Mouse (Mus musculus): ENCODE measurements around the gene Tma16. TPM values are rescaled to one million over a fixed set of nuclear protein-coding genes. Genes with fewer than 3 reads are reported as not detected.

Gene Tma16
- polyA plus RNA-seq (2015; fragmentation: Nextera tagmentation; extraction: Ambion mirVana): 6.2 and 7.1 TPM in 2 replicates

GRCm38 (mm10) chr8:66486084-66486763 is at the start of gene Tma16:
Tma16 (minus strand) TSS chr8:66486530.
- peak; percentile 83 for DNase-seq (ENCODE audit: low spot score)
- TF ChIP-seq CTCF (IDR thresholded peaks at IDR 0.05; ENCODE audit: low read depth): no peak
- TF ChIP-seq EP300 (optimal IDR thresholded peaks at IDR 0.05): no peak
- Histone ChIP-seq H3K27me3 (ENCODE audit: control insufficient read depth, insufficient read depth, low read length) (no peaks in the 10 kb centered on the region), H3K36me3 (ENCODE audit: control insufficient read depth, insufficient read depth, low read length) (peaks cover 4% of the 10 kb centered on the region; the same call in 1 of the 2 replicates), H3K9ac (ENCODE audit: low read length) (peak within 1 kb of the TSS; percentile 86), H3K4me1 (replicated peaks; ENCODE audit: control insufficient read depth, insufficient read depth) (no peaks in the 10 kb centered on the region), H3K4me3 (ENCODE audit: low read depth, low read length) (peak within 1 kb of the TSS; percentile 94), H3K4me2 (replicated peaks; ENCODE audit: low read depth) (peak within 1 kb of the TSS; percentile 86), H3K9me3 (ENCODE audit: control insufficient read depth, low read length) (no peaks in the 10 kb centered on the region), H3K27ac (replicated peaks) (no peak within 1 kb of the TSS)
- ATAC-seq (ENCODE audit: low FRiP score, low TSS enrichment): peak; percentile 96
- WGBS: 1% methylated on average over 44 of the region's 45 CpGs

DNA sequence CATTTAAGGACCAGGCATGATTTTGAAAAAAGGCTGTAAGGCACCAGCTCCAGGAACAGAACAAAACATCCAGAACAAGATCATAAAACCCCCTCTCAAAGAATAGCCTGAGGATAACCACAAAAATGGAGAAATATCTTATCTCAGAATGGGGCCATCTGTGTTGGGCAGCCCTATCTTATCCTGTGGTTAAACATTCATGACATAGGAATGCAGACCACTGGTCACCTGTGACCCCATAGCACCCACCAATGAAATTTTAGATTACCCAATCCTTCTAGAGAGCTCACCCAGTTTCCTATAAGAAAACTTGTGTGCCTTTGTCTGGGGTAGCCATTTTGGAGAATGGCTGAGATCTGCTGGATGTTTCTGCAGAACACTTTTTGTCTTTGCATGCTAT is 34.2 kb upstream of the Tma16 start:
- no peak for DNase-seq (ENCODE audit: low spot score)
- no peaks in the 10 kb centered on the region for H3K4me1 ChIP-seq (replicated peaks; ENCODE audit: control insufficient read depth, insufficient read depth)
- no peak overlapping the region for H3K4me2 ChIP-seq (replicated peaks; ENCODE audit: low read depth)
- no peak overlapping the region for H3K4me3 ChIP-seq (ENCODE audit: low read depth, low read length)
- no peaks in the 10 kb centered on the region for H3K9me3 ChIP-seq (ENCODE audit: control insufficient read depth, low read length)
- no peak overlapping the region for H3K27ac ChIP-seq (replicated peaks)
- H3K9ac ChIP-seq (ENCODE audit: low read length): no peak overlapping the region
- TF ChIP-seq EP300 (optimal IDR thresholded peaks at IDR 0.05) (no peak), CTCF (IDR thresholded peaks at IDR 0.05; ENCODE audit: low read depth) (no peak)
- H3K27me3 ChIP-seq (ENCODE audit: control insufficient read depth, insufficient read depth, low read length): no peaks in the 10 kb centered on the region
- no peak for ATAC-seq (ENCODE audit: low FRiP score, low TSS enrichment)
- no peaks in the 10 kb centered on the region for H3K36me3 ChIP-seq (ENCODE audit: control insufficient read depth, insufficient read depth, low read length)

DNA sequence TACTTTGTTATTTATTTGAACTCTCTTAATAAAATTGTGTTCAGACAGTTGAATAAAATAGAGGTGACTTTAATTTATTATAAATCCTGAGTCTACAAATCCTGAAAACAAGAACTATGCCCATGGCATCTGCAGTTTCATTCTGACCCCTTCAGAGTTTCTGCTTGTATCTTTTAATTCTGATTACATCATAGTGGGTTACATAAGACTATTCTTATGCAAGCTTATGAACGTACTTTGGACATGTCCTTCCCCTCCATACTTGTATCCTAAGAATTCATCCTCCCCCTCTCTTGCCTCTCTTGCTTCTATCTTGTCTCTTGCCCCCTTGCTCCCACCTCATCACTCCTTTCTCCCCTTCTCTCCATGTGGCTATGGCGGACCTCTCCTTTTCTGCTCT is 32.8 kb upstream of the Tma16 start:
- DNase-seq (ENCODE audit: low spot score): no peak
- no peak for TF ChIP-seq CTCF (IDR thresholded peaks at IDR 0.05; ENCODE audit: low read depth)
- no peak for TF ChIP-seq EP300 (optimal IDR thresholded peaks at IDR 0.05)
- H3K27me3 ChIP-seq (ENCODE audit: control insufficient read depth, insufficient read depth, low read length): no peaks in the 10 kb centered on the region
- 79% methylated on average over 2 of the region's 2 CpGs for WGBS
- H3K36me3 ChIP-seq (ENCODE audit: control insufficient read depth, insufficient read depth, low read length): no peaks in the 10 kb centered on the region
- H3K27ac ChIP-seq (replicated peaks): no peak overlapping the region
- no peak overlapping the region for H3K4me3 ChIP-seq (ENCODE audit: low read depth, low read length)
- H3K4me2 ChIP-seq (replicated peaks; ENCODE audit: low read depth): no peak overlapping the region
- no peaks in the 10 kb centered on the region for H3K9me3 ChIP-seq (ENCODE audit: control insufficient read depth, low read length)
- ATAC-seq (ENCODE audit: low FRiP score, low TSS enrichment): no peak
- no peak overlapping the region for H3K9ac ChIP-seq (ENCODE audit: low read length)
- H3K4me1 ChIP-seq (replicated peaks; ENCODE audit: control insufficient read depth, insufficient read depth): no peaks in the 10 kb centered on the region

DNA sequence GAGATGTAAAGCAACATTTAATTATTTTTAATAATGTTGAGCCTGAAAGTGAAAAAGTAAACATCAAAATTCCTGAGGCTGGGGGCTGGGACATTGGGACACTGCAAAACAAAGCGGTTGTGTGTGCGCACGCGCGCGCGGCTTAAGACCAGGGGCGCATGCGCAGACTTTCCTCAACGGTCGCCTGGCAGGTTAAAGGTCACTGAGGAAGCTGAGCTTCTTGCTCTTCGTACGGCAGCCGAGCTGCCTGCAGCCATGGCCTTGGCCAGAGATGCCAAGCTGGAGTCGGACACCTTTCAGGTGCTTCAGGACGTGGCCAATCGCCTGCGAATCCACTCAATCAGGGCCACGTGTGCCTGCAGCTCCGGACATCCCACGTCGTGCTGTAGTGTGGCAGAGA is 25.2 kb upstream of the Tma16 start, which contains the start of gene Tktl2:
Gene Tktl2, plus strand, starts transcription at position 220 of the 400 bp plus-strand sequence.
- Histone ChIP-seq H3K4me1 (replicated peaks; ENCODE audit: control insufficient read depth, insufficient read depth) (no peaks in the 10 kb centered on the region), H3K27ac (replicated peaks) (no peak within 1 kb of the TSS), H3K27me3 (ENCODE audit: control insufficient read depth, insufficient read depth, low read length) (no peaks in the 10 kb centered on the region), H3K4me3 (ENCODE audit: low read depth, low read length) (no peak within 1 kb of the TSS), H3K9ac (ENCODE audit: low read length) (no peak within 1 kb of the TSS), H3K9me3 (ENCODE audit: control insufficient read depth, low read length) (no peaks in the 10 kb centered on the region), H3K36me3 (ENCODE audit: control insufficient read depth, insufficient read depth, low read length) (no peaks in the 10 kb centered on the region), H3K4me2 (replicated peaks; ENCODE audit: low read depth) (no peak within 1 kb of the TSS)
- 95% methylated on average over 22 of the region's 22 CpGs for WGBS
- DNase-seq (ENCODE audit: low spot score) (no peak), ATAC-seq (ENCODE audit: low FRiP score, low TSS enrichment) (no peak)
- no peak for TF ChIP-seq EP300 (optimal IDR thresholded peaks at IDR 0.05)
- no peak for TF ChIP-seq CTCF (IDR thresholded peaks at IDR 0.05; ENCODE audit: low read depth)

GRCm38 (mm10) chr8:66503381-66503780 is 17.1 kb upstream of the Tma16 start:
- Histone ChIP-seq H3K9ac (ENCODE audit: low read length) (no peak overlapping the region), H3K4me2 (replicated peaks; ENCODE audit: low read depth) (no peak overlapping the region), H3K27me3 (ENCODE audit: control insufficient read depth, insufficient read depth, low read length) (no peaks in the 10 kb centered on the region), H3K4me3 (ENCODE audit: low read depth, low read length) (no peak overlapping the region), H3K4me1 (replicated peaks; ENCODE audit: control insufficient read depth, insufficient read depth) (no peaks in the 10 kb centered on the region), H3K36me3 (ENCODE audit: control insufficient read depth, insufficient read depth, low read length) (no peaks in the 10 kb centered on the region), H3K27ac (replicated peaks) (no peak overlapping the region), H3K9me3 (ENCODE audit: control insufficient read depth, low read length) (no peaks in the 10 kb centered on the region)
- ATAC-seq (ENCODE audit: low FRiP score, low TSS enrichment) (no peak), DNase-seq (ENCODE audit: low spot score) (no peak)
- WGBS: 71% methylated on average over 2 of the region's 2 CpGs
- no peak for TF ChIP-seq CTCF (IDR thresholded peaks at IDR 0.05; ENCODE audit: low read depth)
- TF ChIP-seq EP300 (optimal IDR thresholded peaks at IDR 0.05): no peak

DNA sequence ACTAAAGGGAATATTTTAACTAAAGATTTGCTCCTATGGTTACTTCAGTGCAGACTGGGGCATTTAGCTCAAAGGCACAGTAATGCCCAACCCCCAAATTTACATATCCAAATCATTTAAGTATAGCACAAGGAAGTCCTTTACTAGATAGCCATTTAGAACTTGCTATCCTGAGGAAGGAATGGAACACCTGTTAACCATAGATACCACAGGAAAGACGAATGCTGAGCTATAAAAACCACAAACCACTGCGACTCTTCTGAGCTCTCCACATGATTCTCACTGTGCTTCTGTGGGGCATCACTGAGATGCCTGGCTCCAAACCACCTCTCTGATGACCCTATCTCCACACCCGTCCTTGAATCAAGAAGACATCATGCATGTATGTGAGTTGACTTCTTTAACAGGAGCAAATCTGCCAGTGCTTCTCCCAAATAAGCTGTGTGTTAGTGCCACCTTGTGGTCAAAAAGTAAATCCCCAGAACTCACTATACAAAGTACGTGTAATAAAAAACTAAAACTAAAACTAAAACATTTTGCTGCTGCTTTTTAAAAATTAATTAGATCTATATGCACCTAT is 10.8 kb upstream of the Tma16 start:
- DNase-seq (ENCODE audit: low spot score): no peak
- 33% methylated on average over 4 of the region's 4 CpGs for WGBS
- Histone ChIP-seq H3K36me3 (ENCODE audit: control insufficient read depth, insufficient read depth, low read length) (no peaks in the 10 kb centered on the region), H3K4me2 (replicated peaks; ENCODE audit: low read depth) (no peak overlapping the region), H3K9me3 (ENCODE audit: control insufficient read depth, low read length) (no peaks in the 10 kb centered on the region), H3K4me3 (ENCODE audit: low read depth, low read length) (no peak overlapping the region), H3K27me3 (ENCODE audit: control insufficient read depth, insufficient read depth, low read length) (no peaks in the 10 kb centered on the region), H3K9ac (ENCODE audit: low read length) (no peak overlapping the region), H3K4me1 (replicated peaks; ENCODE audit: control insufficient read depth, insufficient read depth) (no peaks in the 10 kb centered on the region), H3K27ac (replicated peaks) (no peak overlapping the region)
- ATAC-seq (ENCODE audit: low FRiP score, low TSS enrichment): no peak
- TF ChIP-seq CTCF (IDR thresholded peaks at IDR 0.05; ENCODE audit: low read depth) (peak; percentile 87), EP300 (optimal IDR thresholded peaks at IDR 0.05) (no peak)

Measured in stomach, postnatal 0 days (tissue).